Mouse (Mus musculus) heart, postnatal 0 days (tissue): ENCODE results near the gene Tdrkh.

Experiments
- CTCF ChIP-seq: IDR thresholded peaks from 2 replicates; pipeline ENCODE4 v1.5.1; 2016; ENCODE audit warnings: antibody characterized with exemption, control low read depth, low read depth
- EP300 ChIP-seq: IDR thresholded peaks from 2 replicates; pipeline ENCODE4 v1.6.1; 2016; ENCODE audit warnings: antibody characterized with exemption, low read depth

DNA sequence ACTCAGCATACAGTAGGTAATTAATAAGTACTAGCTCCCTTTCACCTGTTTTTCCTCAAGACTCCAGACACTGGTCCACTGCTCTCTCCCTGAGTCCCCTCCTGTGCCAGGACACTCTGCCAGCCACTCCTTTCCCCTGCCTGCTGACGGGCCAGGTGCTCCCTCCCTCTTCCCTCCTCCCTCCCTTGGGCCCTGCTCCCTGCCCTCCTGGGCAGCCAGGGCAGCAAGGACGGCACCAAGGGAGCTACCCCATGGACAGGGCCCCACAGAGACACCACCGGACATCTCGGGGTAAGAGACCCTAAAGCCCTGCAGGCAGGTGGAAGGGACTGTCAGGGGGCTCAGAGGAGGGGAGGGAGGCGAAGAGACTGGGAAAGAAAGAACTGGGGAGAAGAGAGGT, 40.4 kb upstream of the Tdrkh start, which contains the start of gene Rorc:
- no peak for TF ChIP-seq CTCF
- TF ChIP-seq EP300 = no peak
